Mouse (Mus musculus): ENCODE data around the gene Ptprg.

Gene Ptprg

GRCm38 (mm10) chr14:12127951-12128350 lies 574.6 kb downstream of the Ptprg start:
- in situ Hi-C loops (cut with MboI; ENCODE audit: low sequenced_read_pairs): no loop called here

DNA sequence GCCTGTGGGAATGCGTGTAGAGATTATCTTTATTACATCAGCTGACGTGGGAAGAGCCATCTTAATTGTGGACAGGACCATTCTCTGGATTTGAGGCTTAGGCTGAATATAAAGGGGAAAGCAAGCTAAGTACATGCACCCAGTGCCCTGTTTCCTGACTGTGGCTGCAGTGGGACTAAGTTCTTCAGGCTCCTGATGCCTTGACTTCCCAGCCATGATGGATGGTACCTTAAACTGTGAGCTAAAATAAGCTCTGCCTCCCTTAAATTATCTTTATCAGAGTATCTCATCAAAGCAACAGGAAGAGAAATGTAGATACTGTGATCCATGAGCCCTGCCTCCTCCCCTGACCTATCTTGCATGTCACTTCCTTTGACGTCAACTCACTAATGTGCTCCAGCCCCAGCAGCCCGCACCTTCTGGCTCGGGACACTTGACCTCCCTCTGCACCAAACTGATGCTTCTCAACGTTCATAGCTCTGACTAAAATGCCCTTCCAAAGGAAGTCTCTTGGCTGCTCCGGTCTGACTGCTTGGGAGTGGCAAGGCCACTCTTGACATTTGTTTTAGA lies 578.8 kb downstream of the Ptprg start:
- in situ Hi-C loops (cut with MboI; ENCODE audit: low sequenced_read_pairs): no loop called here

- in situ Hi-C loops (cut with MboI; ENCODE audit: low sequenced_read_pairs): no loop called here
Observed at GRCm38 (mm10) chr14:12133163-12133562, 579.8 kb downstream of the Ptprg start.

DNA sequence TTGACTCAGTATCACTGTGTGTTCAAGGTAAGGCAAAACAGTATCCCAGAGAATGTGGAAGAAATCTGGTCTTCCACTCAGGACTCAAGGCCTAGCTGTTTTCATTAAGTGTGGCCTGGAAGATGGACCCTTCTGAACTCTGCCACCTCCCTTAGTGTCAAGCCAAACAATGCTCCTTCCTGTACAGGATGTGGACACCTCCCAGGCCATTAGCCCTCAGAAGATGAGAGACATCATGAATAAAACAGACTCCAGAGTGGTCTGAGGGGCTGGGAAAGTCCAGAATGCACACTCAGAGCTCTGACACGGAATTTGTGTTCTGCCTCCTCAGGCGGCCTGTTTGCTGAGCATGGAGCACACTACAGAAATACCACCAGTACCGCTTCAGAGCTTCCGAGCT lies 581.2 kb downstream of the Ptprg start:
- in situ Hi-C loops (cut with MboI; ENCODE audit: low sequenced_read_pairs): no loop called here

DNA sequence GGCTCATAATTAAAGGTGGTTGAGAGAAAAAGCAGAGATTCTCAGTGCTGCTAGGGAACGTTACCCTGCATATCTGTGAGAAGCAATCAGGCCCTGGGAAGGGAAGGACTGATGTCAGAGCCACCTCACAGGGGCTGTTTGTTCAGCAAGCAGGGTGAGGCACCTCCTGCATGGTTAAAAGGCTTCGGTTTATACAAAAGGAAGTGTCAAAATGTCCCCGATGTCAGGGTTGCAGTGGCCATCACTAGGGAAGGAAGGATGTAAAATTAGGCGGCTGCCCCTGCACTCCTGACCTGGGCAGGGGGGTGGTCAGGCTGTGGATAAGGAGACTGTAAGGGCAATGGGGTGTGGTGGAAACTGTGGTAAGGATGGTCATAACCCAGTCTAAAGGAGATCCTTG lies 583.2 kb downstream of the Ptprg start:
- in situ Hi-C loops (cut with MboI; ENCODE audit: low sequenced_read_pairs): no loop called here

- in situ Hi-C loops (cut with MboI; ENCODE audit: low sequenced_read_pairs): no loop called here
Observed at GRCm38 (mm10) chr14:12139643-12140481, 586.5 kb downstream of the Ptprg start.

- in situ Hi-C loops (cut with MboI; ENCODE audit: low sequenced_read_pairs): no loop called here
Observed at GRCm38 (mm10) chr14:12143941-12144485, 590.7 kb downstream of the Ptprg start.

- in situ Hi-C loops (cut with MboI; ENCODE audit: low sequenced_read_pairs): no loop called here
Observed at GRCm38 (mm10) chr14:12145919-12146318, 592.6 kb downstream of the Ptprg start.

- in situ Hi-C loops (cut with MboI; ENCODE audit: low sequenced_read_pairs): no loop called here
Observed at GRCm38 (mm10) chr14:12149529-12149928, 596.2 kb downstream of the Ptprg start.

- in situ Hi-C loops (cut with MboI; ENCODE audit: low sequenced_read_pairs): no loop called here
Observed at GRCm38 (mm10) chr14:12151927-12152326, 598.6 kb downstream of the Ptprg start.

- in situ Hi-C loops (cut with MboI; ENCODE audit: low sequenced_read_pairs): no loop called here
Observed at GRCm38 (mm10) chr14:12152748-12153147, 599.4 kb downstream of the Ptprg start.

GRCm38 (mm10) chr14:12153599-12153998 lies 600.3 kb downstream of the Ptprg start:
- in situ Hi-C loops (cut with MboI; ENCODE audit: low sequenced_read_pairs): no loop called here

GRCm38 (mm10) chr14:12161738-12162310 lies 608.5 kb downstream of the Ptprg start:
- in situ Hi-C loops (cut with MboI; ENCODE audit: low sequenced_read_pairs): no loop called here

DNA sequence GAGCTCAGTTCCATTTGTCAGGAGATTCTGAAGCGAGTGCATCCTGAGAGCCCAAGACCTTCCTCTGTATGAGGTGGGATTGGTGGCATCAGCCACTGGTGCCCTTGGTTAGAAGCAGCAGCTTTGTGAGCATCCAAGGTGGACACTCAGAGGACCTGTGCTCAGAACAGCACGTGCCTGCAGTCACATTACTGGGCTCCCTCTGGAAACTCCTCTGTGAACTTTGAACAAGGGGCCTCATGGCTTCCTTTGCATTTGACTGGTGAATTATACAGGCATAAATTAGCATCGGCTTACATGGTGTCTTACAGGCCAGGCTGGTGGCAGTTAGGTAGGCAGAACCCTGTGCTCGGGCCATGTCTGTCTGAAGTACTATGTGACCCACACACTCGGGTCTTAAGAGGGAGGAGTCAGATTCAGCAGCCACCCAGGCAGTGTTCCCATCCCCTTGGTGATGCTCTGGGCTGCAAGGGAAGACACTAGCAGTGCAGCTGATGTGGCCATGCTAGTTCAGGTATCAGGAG lies 609.1 kb downstream of the Ptprg start:
- in situ Hi-C loops (cut with MboI; ENCODE audit: low sequenced_read_pairs): no loop called here

DNA sequence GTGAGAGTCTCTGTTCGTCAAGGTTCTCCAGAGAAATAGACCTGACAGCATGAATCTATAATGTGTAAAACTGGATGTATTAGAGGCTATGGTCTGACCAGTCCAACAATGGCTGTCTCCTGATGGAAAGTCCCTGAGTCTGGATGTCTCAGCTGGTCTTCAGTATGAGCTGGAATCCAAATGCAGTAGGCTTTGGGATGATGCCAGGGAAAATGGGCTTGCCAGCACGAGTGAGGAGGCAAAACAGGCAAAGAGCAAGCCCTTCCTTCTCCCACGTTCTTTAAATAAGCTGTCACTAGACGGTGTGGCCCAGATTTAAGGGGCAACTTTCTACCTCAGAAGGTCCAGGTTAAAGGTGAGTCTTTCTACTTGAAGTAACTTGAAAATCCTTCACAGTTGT lies 609.9 kb downstream of the Ptprg start:
- in situ Hi-C loops (cut with MboI; ENCODE audit: low sequenced_read_pairs): no loop called here

GRCm38 (mm10) chr14:12167215-12167614 lies 613.9 kb downstream of the Ptprg start:
- in situ Hi-C loops (cut with MboI; ENCODE audit: low sequenced_read_pairs): no loop called here

DNA sequence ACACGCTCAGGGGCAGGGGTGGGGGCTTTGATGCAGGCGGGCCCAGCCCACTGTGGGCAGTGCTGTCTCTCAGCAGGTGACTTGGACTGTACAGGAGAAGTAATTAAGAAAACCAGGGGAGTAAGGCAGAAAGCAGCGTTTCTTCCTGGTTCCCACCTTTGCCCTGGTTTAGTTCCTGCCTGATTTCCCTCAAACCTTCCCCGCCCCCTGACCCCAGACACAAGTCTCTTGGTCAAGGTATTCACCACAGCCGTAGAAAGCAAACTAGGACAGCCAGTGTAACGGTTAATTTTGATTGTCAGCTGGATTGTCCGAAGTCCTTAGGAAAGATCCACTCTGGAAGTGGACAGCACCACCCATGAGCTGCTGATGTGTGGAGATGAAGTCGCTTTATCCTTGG lies 614.3 kb downstream of the Ptprg start:
- in situ Hi-C loops (cut with MboI; ENCODE audit: low sequenced_read_pairs): no loop called here

- in situ Hi-C loops (cut with MboI; ENCODE audit: low sequenced_read_pairs): no loop called here
Observed at GRCm38 (mm10) chr14:12177436-12177835, 624.1 kb downstream of the Ptprg start.

DNA sequence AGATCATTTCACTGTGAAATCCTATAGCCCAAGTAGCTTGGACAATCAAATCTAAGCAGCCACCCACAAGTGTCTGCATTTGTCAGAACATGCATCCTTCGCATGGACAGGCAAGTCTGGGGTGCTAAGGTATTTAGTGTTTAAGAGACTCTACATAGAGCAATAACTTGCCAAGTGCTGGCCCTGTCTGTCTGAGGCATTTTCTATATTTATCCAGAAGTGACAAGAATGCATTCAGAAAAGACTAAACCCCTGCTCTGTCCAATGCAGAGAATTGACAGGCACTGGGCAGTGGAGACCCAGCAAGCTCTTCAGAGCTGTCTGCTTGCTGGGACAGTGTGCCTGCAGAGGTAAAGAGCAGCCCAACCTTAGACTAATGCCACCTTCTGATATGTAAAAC lies 625.3 kb downstream of the Ptprg start:
- in situ Hi-C loops (cut with MboI; ENCODE audit: low sequenced_read_pairs): no loop called here

GRCm38 (mm10) chr14:12180116-12180515 lies 626.8 kb downstream of the Ptprg start:
- in situ Hi-C loops (cut with MboI; ENCODE audit: low sequenced_read_pairs): no loop called here

DNA sequence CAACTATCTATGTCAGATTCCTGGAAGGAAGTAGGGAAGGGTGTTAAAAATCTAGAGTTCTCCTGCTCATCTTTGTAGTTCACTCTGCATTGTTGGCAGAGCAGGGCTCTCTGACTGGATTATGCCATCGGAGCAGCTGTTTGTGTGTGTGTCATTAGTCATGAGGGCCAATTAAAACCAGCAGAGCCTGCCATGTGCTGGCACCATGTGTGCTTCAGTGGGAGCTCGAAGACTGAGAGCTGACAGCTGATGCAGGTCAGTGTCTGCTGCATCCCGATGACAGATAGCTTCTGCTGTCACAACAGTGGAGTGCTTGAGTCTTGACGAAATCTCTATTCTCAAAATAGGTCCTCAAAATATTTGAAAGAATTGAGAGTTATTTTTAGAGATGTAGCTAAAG lies 631.7 kb downstream of the Ptprg start:
- in situ Hi-C loops (cut with MboI; ENCODE audit: low sequenced_read_pairs): no loop called here

GRCm38 (mm10) chr14:12188352-12188751 lies 635.0 kb downstream of the Ptprg start:
- in situ Hi-C loops (cut with MboI; ENCODE audit: low sequenced_read_pairs): no loop called here
